Mouse (Mus musculus) CH12.LX (cell line): Measurements from ENCODE around the gene Polm. TPM values are rescaled to one million over a fixed set of nuclear protein-coding genes. Genes with fewer than 3 reads are reported as not detected.

Experiments used
- DNase-seq: peaks from one replicate; pipeline ENCODE4 v3.0.0-alpha.2; 2013; ENCODE audit errors: extremely low read depth
- H3K27ac ChIP-seq: 2 replicates; pipeline ENCODE4 v1.5.1; 2012; ENCODE audit warnings: low read depth, mild to moderate bottlenecking, control low read depth, moderate library complexity; ENCODE audit not compliant: insufficient read depth
- H3K27me3 ChIP-seq: replicated peaks from 2 replicates; pipeline ENCODE3; 2012; ENCODE audit warnings: inconsistent platforms
- H3K36me3 ChIP-seq, 2 experiments: replicated peaks in 1 of 2; 2 replicates each; pipeline versions ENCODE3 to v1.6.1; 2012; ENCODE audit warnings: inconsistent platforms in 1 of 2, low read length in 1 of 2, mild to moderate bottlenecking in 1 of 2, mixed read lengths in 1 of 2, moderate library complexity in 1 of 2; ENCODE audit not compliant: control insufficient read depth in 1 of 2, insufficient read depth in 1 of 2
- H3K4me1 ChIP-seq, 2 experiments: 2 replicates each; pipeline ENCODE4 v1.6.1; 2012; ENCODE audit warnings: inconsistent platforms in 1 of 2, moderate library complexity in 1 of 2; ENCODE audit not compliant: insufficient read depth in 2 of 2, control insufficient read depth in 1 of 2
- H3K4me2 ChIP-seq: 2 replicates; pipeline ENCODE4 v1.6.1; 2012; ENCODE audit warnings: low read depth, mild to moderate bottlenecking, control low read depth; ENCODE audit not compliant: poor library complexity, insufficient read depth, severe bottlenecking
- H3K4me3 ChIP-seq, 3 experiments: fragments of 150-350 bp in 1 of 3; sonication (generic) in 1 of 3; replicated peaks in 1 of 3; 2 replicates each; pipeline versions ENCODE3 to v1.5.1; 2011 to 2012; ENCODE audit warnings: low read depth in 2 of 3, low read length in 2 of 3, mild to moderate bottlenecking in 2 of 3, moderate library complexity in 2 of 3, control low read depth in 1 of 3, improper control_type of control experiment in 1 of 3, inconsistent platforms in 1 of 3, mixed read lengths in 1 of 3; ENCODE audit not compliant: poor library complexity in 1 of 3
- H3K79me2 ChIP-seq: replicated peaks from 2 replicates; pipeline ENCODE4 v1.6.1; 2012; ENCODE audit warnings: mild to moderate bottlenecking, moderate library complexity; ENCODE audit not compliant: control insufficient read depth, poor library complexity, insufficient read depth, severe bottlenecking; ENCODE audit errors: extremely low read depth
- H3K9ac ChIP-seq: 2 replicates; pipeline ENCODE4 v1.6.1; 2012; ENCODE audit warnings: low read depth, mild to moderate bottlenecking, control low read depth, moderate library complexity; ENCODE audit not compliant: insufficient read depth
- H3K9me3 ChIP-seq: replicated peaks from 2 replicates; pipeline ENCODE3; 2012; ENCODE audit warnings: low read length, inconsistent platforms, mixed read lengths
- BHLHE40 ChIP-seq: IDR thresholded peaks from 2 replicates; pipeline ENCODE4 v1.6.1; 2011; ENCODE audit warnings: mild to moderate bottlenecking, low read depth, low read length, improper control_type of control experiment
- CHD1 ChIP-seq: IDR thresholded peaks from 2 replicates; pipeline ENCODE4 v1.6.1; 2012; ENCODE audit warnings: low read depth, low read length, improper control_type of control experiment, inconsistent platforms
- CHD2 ChIP-seq: IDR thresholded peaks from 2 replicates; pipeline ENCODE4 v1.6.1; 2011; ENCODE audit warnings: low read length, improper control_type of control experiment
- CTCF ChIP-seq, 2 experiments: IDR thresholded peaks in 1 of 2; conservative IDR thresholded peaks in 1 of 2; 2 replicates each; pipeline ENCODE4 v1.5.1; 2011 to 2012; ENCODE audit warnings: low read depth in 2 of 2, low read length in 2 of 2, improper control_type of control experiment in 1 of 2, inconsistent platforms in 1 of 2, mild to moderate bottlenecking in 1 of 2, moderate library complexity in 1 of 2
- E2F4 ChIP-seq: IDR thresholded peaks from 2 replicates; pipeline ENCODE4 v1.6.1; 2011; ENCODE audit warnings: low read depth, low read length, improper control_type of control experiment; ENCODE audit not compliant: insufficient replicate concordance
- ELF1 ChIP-seq: IDR thresholded peaks from 2 replicates; pipeline ENCODE4 v1.6.1; 2014; ENCODE audit warnings: low read depth, mild to moderate bottlenecking, inconsistent platforms, low read length, improper control_type of control experiment
- EP300 ChIP-seq: IDR thresholded peaks from 2 replicates; pipeline ENCODE4 v1.6.1; 2011; ENCODE audit warnings: low read length, improper control_type of control experiment
- ETS1 ChIP-seq: conservative IDR thresholded peaks from 2 replicates; pipeline ENCODE4 v1.6.1; 2012; ENCODE audit warnings: low read depth, mild to moderate bottlenecking, inconsistent platforms, low read length, improper control_type of control experiment, moderate library complexity
- GABPA ChIP-seq: IDR thresholded peaks from 2 replicates; pipeline ENCODE4 v1.6.1; 2012; ENCODE audit warnings: low read depth, low read length, improper control_type of control experiment, inconsistent platforms; ENCODE audit not compliant: insufficient replicate concordance
- HCFC1 ChIP-seq: IDR thresholded peaks from 2 replicates; pipeline ENCODE4 v1.6.1; 2012; ENCODE audit warnings: low read depth, mild to moderate bottlenecking, inconsistent platforms, low read length, improper control_type of control experiment
- JUN ChIP-seq: IDR thresholded peaks from 2 replicates; pipeline ENCODE4 v1.6.1; 2011; ENCODE audit warnings: low read depth, mild to moderate bottlenecking, low read length, improper control_type of control experiment, moderate library complexity; ENCODE audit not compliant: insufficient read depth
- JUND ChIP-seq: conservative IDR thresholded peaks from 2 replicates; pipeline ENCODE4 v1.6.1; 2011; ENCODE audit warnings: low read depth, low read length, improper control_type of control experiment
- KAT2A ChIP-seq: IDR thresholded peaks from 2 replicates; pipeline ENCODE4 v1.6.1; 2012; ENCODE audit warnings: low read length, improper control_type of control experiment, inconsistent platforms; ENCODE audit not compliant: insufficient replicate concordance
- MAFK ChIP-seq: IDR thresholded peaks from 2 replicates; pipeline ENCODE4 v1.6.1; 2011; ENCODE audit warnings: low read length, improper control_type of control experiment; ENCODE audit not compliant: insufficient replicate concordance
- MAX ChIP-seq: IDR thresholded peaks from 2 replicates; pipeline ENCODE4 v1.6.1; 2011; ENCODE audit warnings: low read length, improper control_type of control experiment
- MAZ ChIP-seq: IDR thresholded peaks from 2 replicates; pipeline ENCODE4 v1.6.1; 2012; ENCODE audit warnings: low read depth, mild to moderate bottlenecking, inconsistent platforms, low read length, improper control_type of control experiment, moderate library complexity
- MEF2A ChIP-seq: IDR thresholded peaks from 2 replicates; pipeline ENCODE4 v1.6.1; 2014; ENCODE audit warnings: low read depth, mild to moderate bottlenecking, inconsistent platforms, low read length, improper control_type of control experiment, borderline replicate concordance
- MXI1 ChIP-seq: IDR thresholded peaks from 2 replicates; pipeline ENCODE4 v1.6.1; 2011; ENCODE audit warnings: mild to moderate bottlenecking, low read depth, low read length, improper control_type of control experiment
- MYC ChIP-seq: IDR thresholded peaks from 2 replicates; pipeline ENCODE4 v1.6.1; 2011; ENCODE audit warnings: low read depth, mild to moderate bottlenecking, improper control_type of control experiment, low read length
- NELFE ChIP-seq: IDR thresholded peaks from 2 replicates; pipeline ENCODE4 v1.6.1; 2011; ENCODE audit warnings: low read depth, low read length, improper control_type of control experiment
- NRF1 ChIP-seq: IDR thresholded peaks from 2 replicates; pipeline ENCODE4 v1.6.1; 2014; ENCODE audit warnings: low read depth, mild to moderate bottlenecking, inconsistent platforms, low read length, improper control_type of control experiment, moderate library complexity
- PAX5 ChIP-seq: IDR thresholded peaks from 2 replicates; pipeline ENCODE4 v1.6.1; 2012; ENCODE audit warnings: low read length, inconsistent platforms, mixed read lengths
- POLR2A ChIP-seq: IDR thresholded peaks from 2 replicates; pipeline ENCODE4 v1.6.1; 2011; ENCODE audit warnings: low read depth, mild to moderate bottlenecking, improper control_type of control experiment, low read length
- POLR2AphosphoS2 ChIP-seq: IDR thresholded peaks from 2 replicates; pipeline ENCODE4 v1.6.1; 2011; ENCODE audit warnings: low read depth, low read length, improper control_type of control experiment
- RAD21 ChIP-seq: IDR thresholded peaks from 2 replicates; pipeline ENCODE4 v1.6.1; 2011; ENCODE audit warnings: low read depth, mild to moderate bottlenecking, low read length, improper control_type of control experiment, moderate library complexity
- RCOR1 ChIP-seq: conservative IDR thresholded peaks from 2 replicates; pipeline ENCODE4 v1.6.1; 2012; ENCODE audit warnings: low read depth, mild to moderate bottlenecking, inconsistent platforms, low read length, improper control_type of control experiment
- SIN3A ChIP-seq: IDR thresholded peaks from 2 replicates; pipeline ENCODE4 v1.6.1; 2012; ENCODE audit warnings: low read length, improper control_type of control experiment, inconsistent platforms
- SMC3 ChIP-seq: IDR thresholded peaks from 2 replicates; pipeline ENCODE4 v1.6.1; 2011; ENCODE audit warnings: low read depth, low read length, improper control_type of control experiment
- TBP ChIP-seq: conservative IDR thresholded peaks from 2 replicates; pipeline ENCODE4 v1.6.1; 2011; ENCODE audit warnings: low read depth, low read length, improper control_type of control experiment
- TCF12 ChIP-seq: IDR thresholded peaks from 2 replicates; pipeline ENCODE4 v1.6.1; 2014; ENCODE audit warnings: low read depth, mild to moderate bottlenecking, inconsistent platforms, low read length, improper control_type of control experiment
- UBTF ChIP-seq: IDR thresholded peaks from 2 replicates; pipeline ENCODE4 v1.6.1; 2012; ENCODE audit warnings: low read depth, mild to moderate bottlenecking, inconsistent platforms, low read length, improper control_type of control experiment, moderate library complexity
- USF1 ChIP-seq: IDR thresholded peaks from 2 replicates; pipeline ENCODE4 v1.6.1; 2014; ENCODE audit warnings: low read depth, mild to moderate bottlenecking, inconsistent platforms, low read length, improper control_type of control experiment
- USF2 ChIP-seq: conservative IDR thresholded peaks from 2 replicates; pipeline ENCODE4 v1.6.1; 2011; ENCODE audit warnings: low read depth, low read length, improper control_type of control experiment
- ZC3H11A ChIP-seq: IDR thresholded peaks from 2 replicates; pipeline ENCODE4 v1.6.1; 2012; ENCODE audit warnings: low read depth, mild to moderate bottlenecking, inconsistent platforms, low read length, improper control_type of control experiment
- ZKSCAN1 ChIP-seq: IDR thresholded peaks from 2 replicates; pipeline ENCODE4 v1.6.1; 2012; ENCODE audit warnings: low read depth, inconsistent platforms, low read length, improper control_type of control experiment, borderline replicate concordance
- ZMIZ1 ChIP-seq: IDR thresholded peaks from 2 replicates; pipeline ENCODE4 v1.6.1; 2012; ENCODE audit warnings: low read depth, mild to moderate bottlenecking, inconsistent platforms, low read length, improper control_type of control experiment
- ZNF384 ChIP-seq: IDR thresholded peaks from 2 replicates; pipeline ENCODE4 v1.6.1; 2012; ENCODE audit warnings: low read depth, low read length, improper control_type of control experiment, inconsistent platforms
- dilution Hi-C: fragments of 300-500 bp; cut with MboI; formaldehyde crosslinking; loops from 2 replicates; pipeline ENCODE4 v1.14.3; 2020; ENCODE audit warnings: low sequenced_read_pairs; ENCODE audit not compliant: extremely low pct_unique_long_range_greater_than_20kb, extremely low pct_ligation_motif_present
- in situ Hi-C: fragments of 300-500 bp; cut with MboI; formaldehyde crosslinking; loops from 3 replicates; pipeline ENCODE4 v1.14.3; 2019; ENCODE audit warnings: low sequenced_read_pairs, low pct_ligation_motif_present, low pct_unique_long_range_greater_than_20kb, mixed read lengths
- polyA plus RNA-seq: library from polyadenylated mRNA; unstranded; fragments of >175 nt; gene quantifications from 2 replicates; pipeline ENCODE4 v1.2.1, GENCODE M21; 2012; ENCODE audit warnings: low read depth; ENCODE audit not compliant: insufficient read length
- total RNA-seq, 2 experiments: library from RNA; depleted of rRNA; stranded (reverse); fragments of 300-350 nt in 1 of 2; fragments of >200 nt in 1 of 2; gene quantifications; 2 replicates each; pipeline ENCODE4 v1.2.3; 2012 to 2014

The Polm gene
- total and polyA plus RNA-seq, 3 experiments, result 1.9 to 9.7 (median 4.1) TPM

DNA sequence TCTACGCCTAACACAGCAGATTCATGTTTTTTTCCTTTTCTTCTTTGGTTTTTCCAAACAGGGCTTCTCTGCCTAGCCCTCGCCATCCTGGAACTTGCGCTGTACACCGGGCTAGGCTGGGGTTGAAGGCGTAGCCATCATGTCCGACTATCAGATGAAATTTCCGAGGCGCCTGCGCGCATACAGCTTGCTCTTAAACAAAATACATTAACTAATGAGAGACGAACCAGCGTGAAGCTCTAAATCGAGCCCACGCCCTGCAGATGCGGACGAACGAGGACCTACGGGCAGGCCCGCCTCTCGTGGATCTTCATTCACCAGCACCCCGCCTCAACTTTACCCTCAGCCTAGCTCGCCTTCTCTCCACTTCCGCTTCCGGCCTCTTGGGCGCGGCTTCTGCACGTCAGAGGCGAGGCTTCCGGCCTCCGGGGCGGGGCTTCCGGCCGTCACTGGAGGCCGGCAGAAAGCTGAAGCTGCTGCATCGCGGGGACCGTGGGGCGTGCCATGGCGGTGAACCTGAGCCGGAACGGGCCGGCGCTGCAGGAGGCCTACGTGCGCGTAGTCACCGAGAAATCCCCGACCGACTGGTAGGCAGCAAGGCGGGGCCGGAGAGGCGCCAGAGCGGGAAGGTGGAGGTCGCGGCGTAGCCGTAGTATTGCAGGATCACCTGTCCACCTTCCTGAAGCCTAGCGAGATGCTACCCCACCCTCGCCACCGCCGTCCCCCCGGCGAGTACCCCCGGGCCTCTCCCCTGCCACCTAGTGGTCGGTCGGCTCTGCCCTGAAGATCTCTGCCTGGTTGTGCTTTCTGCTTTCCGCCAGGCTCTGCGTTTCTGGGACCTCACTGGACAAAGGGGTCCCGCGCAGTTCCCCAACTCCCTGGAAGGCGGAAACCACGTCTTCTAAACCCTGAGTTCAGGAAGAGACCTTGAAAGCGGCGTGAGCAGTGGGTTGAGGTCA is 49.5 kb downstream of the Polm start, which contains the start of gene Dbnl:
Gene Dbnl, plus strand, starts transcription at position 433 of the 959 bp plus-strand sequence.
- peak within 1 kb of the TSS; percentile 75 for H3K27ac ChIP-seq
- H3K9ac ChIP-seq, result peak within 1 kb of the TSS; percentile 97
- dilution Hi-C loops (no loop called here), in situ Hi-C loops (loop anchor here (10.0 kb wide), 1 partner anchor 304 kb away; no protein-coding TSS in a partner anchor)
- H3K27me3 ChIP-seq, result no peaks in the 10 kb centered on the region
- H3K9me3 ChIP-seq, result no peaks in the 10 kb centered on the region
- peak within 1 kb of the TSS; percentile 72 to 99 (median 75) for H3K4me3 ChIP-seq
- H3K36me3 ChIP-seq, result peaks cover 18 to 40% of the 10 kb centered on the region in 2 experiments
- H3K4me1 ChIP-seq, result peaks cover 12 to 41% of the 10 kb centered on the region in 2 experiments
- DNase-seq, result peak; percentile 98
- H3K4me2 ChIP-seq, result peak within 1 kb of the TSS; percentile 97
- peaks cover 22% of the 10 kb centered on the region for H3K79me2 ChIP-seq
- TF ChIP-seq UBTF (peak; percentile 84), ETS1 (peak; percentile 55), KAT2A (peak; percentile 93; the same call in 1 of the 2 replicates), CHD2 (peak; percentile 63; the same call in 1 of the 2 replicates), MEF2A (peak; percentile 64; the same call in 1 of the 2 replicates), SIN3A (peak; percentile 96), JUND (no peak), MAX (peak; percentile 88), TBP (peak; percentile 79), MXI1 (peak; percentile 91; the same call in 1 of the 2 replicates), HCFC1 (peak; percentile 94), USF2 (no peak), E2F4 (no peak), TCF12 (peak; percentile 98), POLR2A (peak; percentile 100), USF1 (no peak), JUN (no peak), ZC3H11A (no peak), RCOR1 (peak; percentile 87; the same call in 1 of the 2 replicates), ZNF384 (no peak), MYC (peak; percentile 77), CHD1 (no peak), MAFK (no peak), EP300 (no peak), ELF1 (peak; percentile 100), POLR2AphosphoS2 (peak; percentile 97), PAX5 (no peak), MAZ (peak; percentile 94), CTCF (conservative IDR thresholded peaks at IDR 0.05 in 1 of 2, IDR thresholded peaks at IDR 0.05 in 1 of 2; ENCODE audit: low read depth in 2 of 2, low read length in 2 of 2) (peak; percentile 8 to 79; a peak in 2 of 4 replicates), BHLHE40 (peak; percentile 76), RAD21 (no peak), SMC3 (no peak; the same call in 1 of the 2 replicates), GABPA (peak; percentile 49; the same call in 1 of the 2 replicates), ZKSCAN1 (no peak), NELFE (peak; percentile 99), NRF1 (peak; percentile 68), ZMIZ1 (peak; percentile 99)
